Mouse (Mus musculus): ENCODE data around the gene Saysd1.

Saysd1 gene

DNA sequence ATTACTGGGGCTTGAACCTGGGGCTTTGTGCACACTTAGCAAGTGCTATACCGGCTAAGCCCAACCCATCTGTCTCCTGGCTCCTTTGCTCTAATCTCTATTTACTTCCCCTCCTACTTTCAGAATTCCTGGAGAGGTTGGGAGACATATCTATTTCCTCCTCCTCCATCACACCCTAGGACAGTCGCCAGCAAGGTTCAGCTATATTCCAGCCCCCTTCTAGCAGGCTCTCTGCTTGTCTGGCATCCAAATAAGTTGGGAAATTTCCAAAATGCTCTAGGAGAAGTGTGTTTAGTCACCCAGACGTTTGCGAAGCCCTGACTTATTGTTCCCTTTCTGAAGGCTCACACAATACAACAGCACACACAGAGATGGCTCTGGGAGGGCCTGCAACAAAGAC, 35.1 kb downstream of the Saysd1 start:
- DNase-seq = no peak

- DNase-seq = no peak
Observed at GRCm38 (mm10) chr14:20098061-20098460, 40.3 kb downstream of the Saysd1 start.

DNA sequence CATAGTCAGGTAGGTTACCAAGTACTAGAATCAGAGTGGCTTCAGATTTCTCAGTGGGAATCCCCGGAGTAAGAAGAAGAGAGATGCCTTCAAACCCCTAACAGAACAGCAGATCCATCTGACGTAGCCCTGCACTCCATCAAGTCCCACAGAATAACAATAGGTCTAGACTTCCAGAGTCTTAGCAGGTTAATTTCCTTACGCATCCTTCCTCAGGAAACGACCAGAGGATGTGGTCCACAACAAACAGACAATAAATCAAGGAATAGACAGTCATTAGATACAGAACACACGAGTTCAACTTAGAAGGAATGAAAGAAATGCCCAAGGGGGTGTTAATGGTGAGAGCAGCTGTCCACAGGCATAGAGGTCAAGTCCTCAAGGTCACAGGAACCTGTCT, 43.4 kb downstream of the Saysd1 start:
- no peak for DNase-seq

DNA sequence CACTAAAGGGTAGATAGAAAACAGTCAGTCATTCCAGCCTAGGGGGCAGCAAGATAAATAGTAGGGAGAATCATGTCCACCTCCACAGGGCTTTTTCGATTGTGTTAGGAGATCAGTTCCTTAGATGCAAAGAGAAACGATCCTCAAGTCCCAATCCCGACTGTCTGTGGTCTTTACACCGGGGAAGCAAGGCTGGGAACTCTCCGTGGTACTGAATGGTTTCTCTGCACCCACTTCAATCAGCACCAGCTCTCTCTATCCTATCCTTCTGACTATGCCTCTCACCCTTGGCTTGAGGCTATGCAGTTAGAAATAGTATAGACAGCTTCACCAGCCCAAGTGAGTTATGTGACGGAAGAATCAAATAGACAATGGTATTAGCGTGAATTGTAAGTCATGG, 44.8 kb downstream of the Saysd1 start:
- no peak for DNase-seq

DNA sequence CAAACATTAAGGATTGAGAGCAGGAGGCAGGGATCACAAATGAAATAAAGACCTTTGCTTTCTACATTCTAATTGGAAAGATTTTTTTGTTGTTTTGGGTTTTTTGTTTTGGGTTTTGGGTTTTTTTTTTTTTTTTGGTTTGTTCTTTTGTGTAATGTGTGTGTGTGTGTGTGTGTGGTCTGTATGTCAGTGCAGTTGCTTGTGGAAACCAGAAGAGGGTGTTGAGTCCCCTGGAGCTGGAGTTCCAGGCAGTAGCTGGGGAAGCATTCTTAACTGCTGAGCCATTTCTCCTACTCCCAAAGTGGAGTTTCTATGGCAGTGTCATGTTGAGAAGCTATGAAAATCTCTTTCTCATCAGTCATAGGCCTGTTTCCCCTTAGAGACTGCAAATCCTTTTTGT, 54.0 kb downstream of the Saysd1 start:
- DNase-seq = no peak

- DNase-seq = peak; percentile 87 to 94
Observed at GRCm38 (mm10) chr14:20082536-20083325, 55.6 kb downstream of the Saysd1 start.

- DNase-seq = no peak
Observed at GRCm38 (mm10) chr14:20081937-20082533, 56.3 kb downstream of the Saysd1 start.

DNA sequence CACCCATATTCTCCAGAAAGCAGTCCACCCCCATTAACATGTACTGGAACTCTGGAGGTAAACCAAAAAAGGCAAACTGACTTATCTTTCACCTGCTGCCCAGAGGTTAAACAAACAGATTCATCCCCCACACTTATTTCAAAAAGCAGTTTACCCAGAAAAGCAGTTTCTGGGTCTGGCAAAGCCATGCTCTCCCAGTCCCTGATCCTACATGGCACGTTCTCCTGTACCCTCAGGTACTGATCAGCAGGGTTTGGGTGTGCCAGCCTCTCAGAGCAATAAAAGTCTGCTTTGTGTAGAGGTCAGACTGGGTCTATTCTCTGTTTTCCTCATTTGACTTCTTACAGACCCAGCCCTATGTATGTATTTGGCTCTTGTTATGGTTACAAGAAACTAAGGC, 57.2 kb downstream of the Saysd1 start:
- no peak for DNase-seq

- DNase-seq = no peak
Observed at GRCm38 (mm10) chr14:20077181-20077580, 61.2 kb downstream of the Saysd1 start.

- no peak for DNase-seq
Observed at GRCm38 (mm10) chr14:20075544-20075943, 62.8 kb downstream of the Saysd1 start.

DNA sequence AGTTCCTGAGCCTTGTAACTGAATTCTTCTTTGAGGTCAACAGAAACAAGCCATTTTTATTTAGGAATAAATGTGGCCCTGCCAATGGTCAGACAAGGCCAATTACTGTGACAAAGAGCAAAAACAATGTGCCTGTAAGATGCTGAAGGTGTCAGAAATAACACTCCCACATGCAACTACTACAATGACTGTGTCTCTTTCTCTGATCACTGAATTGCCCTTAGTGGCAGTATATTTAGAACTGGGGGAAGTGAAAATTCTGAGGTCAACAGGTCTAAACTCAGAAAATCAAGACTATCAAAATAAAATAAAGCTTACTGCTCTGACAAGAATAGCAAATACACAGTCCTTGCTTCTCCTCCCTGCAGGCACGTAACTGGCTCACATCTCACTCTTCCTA, 63.6 kb downstream of the Saysd1 start:
- no peak for DNase-seq

- DNase-seq = no peak
Observed at GRCm38 (mm10) chr14:20070629-20071028, 67.7 kb downstream of the Saysd1 start.

GRCm38 (mm10) chr14:20068365-20068764, 70.0 kb downstream of the Saysd1 start:
- DNase-seq = no peak

- DNase-seq = peak; percentile 14 to 52
Observed at GRCm38 (mm10) chr14:20067293-20068074, 70.8 kb downstream of the Saysd1 start.

DNA sequence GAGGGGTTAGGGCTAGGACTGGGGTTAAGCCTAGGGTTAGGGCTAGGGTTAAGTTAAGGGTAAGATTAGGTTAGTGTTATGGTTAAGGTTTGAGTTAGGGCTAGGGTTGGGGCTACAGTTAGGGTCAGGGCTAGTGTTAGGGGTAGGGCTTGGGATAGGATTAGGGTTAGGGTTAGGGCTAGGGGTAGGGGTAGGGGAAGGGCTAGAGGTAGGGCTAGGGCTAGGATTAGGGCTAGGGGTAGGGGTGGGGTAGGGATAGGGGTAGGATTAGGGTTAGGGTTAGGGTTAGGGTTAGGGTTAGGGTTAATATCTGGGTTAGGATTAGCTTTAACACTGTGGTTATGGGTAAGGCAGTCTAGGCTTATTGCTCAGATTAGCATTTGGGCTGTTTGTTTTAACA, 73.6 kb downstream of the Saysd1 start:
- DNase-seq = no peak

GRCm38 (mm10) chr14:20048481-20048835, 89.9 kb downstream of the Saysd1 start:
- DNase-seq = no peak

- DNase-seq = no peak
Observed at GRCm38 (mm10) chr14:20047814-20048480, 90.4 kb downstream of the Saysd1 start.

DNA sequence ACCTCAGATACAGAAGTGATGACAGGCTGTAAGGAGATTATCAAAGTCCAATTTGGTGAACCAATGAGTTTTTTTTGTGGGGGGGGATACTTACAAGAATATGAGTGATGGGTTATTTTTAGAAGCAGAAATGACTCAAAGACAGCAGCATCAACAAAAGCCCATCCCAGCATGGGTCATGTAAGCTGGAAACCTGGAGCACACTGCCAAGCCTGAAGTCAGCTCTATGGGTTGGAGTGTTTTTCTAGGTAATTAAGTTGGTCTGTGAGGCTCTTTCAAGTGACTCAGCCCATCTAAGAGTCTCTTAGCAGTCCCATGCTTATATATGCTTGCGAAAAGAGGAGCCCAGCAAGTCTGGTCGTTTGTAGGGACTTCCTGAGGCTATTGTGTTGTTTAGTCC, 91.0 kb downstream of the Saysd1 start:
- no peak for DNase-seq

DNA sequence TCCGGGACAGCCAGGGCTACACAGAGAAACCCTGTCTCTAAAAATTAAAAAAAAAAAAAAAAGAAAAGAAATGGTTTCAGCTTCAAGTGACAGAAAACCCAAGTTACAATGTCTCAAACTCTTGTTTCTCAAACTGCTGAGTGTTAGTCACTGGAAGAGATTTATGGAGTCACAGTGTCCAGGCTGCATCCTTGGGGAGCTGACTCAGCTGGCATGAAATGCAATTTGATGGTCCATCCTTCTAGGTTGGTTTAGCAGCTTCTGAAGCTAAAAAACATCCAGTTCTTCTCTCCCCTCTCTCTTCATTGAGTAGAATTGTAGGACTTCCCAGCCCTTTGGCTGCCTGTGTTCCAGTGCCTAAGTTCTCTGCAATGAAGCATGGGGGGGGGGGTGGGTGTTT, 94.3 kb downstream of the Saysd1 start:
- no peak for DNase-seq

- DNase-seq = peak in 1 of 2 experiments; percentile 49
Observed at GRCm38 (mm10) chr14:20041836-20042235, 96.5 kb downstream of the Saysd1 start.

DNA sequence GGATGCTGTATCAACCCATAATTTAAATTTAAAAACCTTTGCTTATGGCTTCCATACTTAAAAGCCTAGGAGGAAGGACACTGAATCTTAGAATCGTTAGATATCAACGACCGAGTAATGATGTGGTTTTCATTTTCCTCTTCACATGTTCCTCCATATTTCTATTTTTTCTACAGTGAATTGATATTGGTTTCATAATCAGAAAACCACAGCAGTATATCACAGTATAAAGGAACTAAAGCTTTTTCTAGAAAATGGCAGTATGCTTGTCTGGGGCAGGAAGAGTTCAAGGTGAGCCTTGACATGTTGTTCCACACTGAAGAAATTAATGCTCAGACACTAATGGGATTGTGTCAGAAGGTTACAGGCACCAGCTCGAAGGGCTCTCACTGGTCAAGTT, 97.4 kb downstream of the Saysd1 start:
- no peak for DNase-seq

GRCm38 (mm10) chr14:20039795-20040194, 98.5 kb downstream of the Saysd1 start:
- DNase-seq = no peak

- DNase-seq = no peak
Observed at GRCm38 (mm10) chr14:20032738-20033116, 105.6 kb downstream of the Saysd1 start.

Measured in thymus, adult 18-20 months (tissue).